Mouse (Mus musculus): ENCODE measurements around the gene Cul7.
A peak's percentile ranks its signal among the peaks of the same experiment; 100 is the strongest.

The Cul7 gene

DNA sequence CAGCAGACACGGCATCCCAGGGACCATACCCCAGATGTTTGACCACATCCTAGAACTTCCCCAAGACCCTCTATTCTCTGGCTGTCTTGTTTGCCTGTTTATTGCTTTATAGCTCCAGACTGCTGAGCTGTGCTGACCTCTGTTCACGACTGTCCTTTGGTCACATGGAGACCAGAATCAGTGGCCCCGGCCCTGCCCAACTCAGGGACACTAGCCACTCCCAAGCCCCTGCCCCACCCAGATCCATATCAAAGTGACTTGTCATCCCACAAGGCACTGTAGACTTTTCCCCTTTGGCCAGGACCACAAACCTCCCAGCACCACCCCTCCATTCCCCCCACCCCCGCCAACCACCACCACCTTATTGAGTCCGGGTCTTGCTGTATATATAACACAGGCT is 49.1 kb downstream of the Cul7 start:
- Histone ChIP-seq H3K27me3 (ENCODE audit: insufficient read depth, low read length) (no peaks in the 10 kb centered on the region), H3K9me3 (ENCODE audit: low read length) (no peaks in the 10 kb centered on the region), H3K4me1 (replicated peaks; ENCODE audit: low read depth, low read length) (peaks cover 82% of the 10 kb centered on the region), H3K4me3 (replicated peaks; ENCODE audit: low read length) (no peak overlapping the region), H3K36me3 (ENCODE audit: insufficient read depth, low read length) (peaks cover 67% of the 10 kb centered on the region)
- TF ChIP-seq NANOG (IDR thresholded peaks at IDR 0.05; ENCODE audit: borderline replicate concordance, low read length): no peak
- no peak for TF ChIP-seq CTCF (conservative IDR thresholded peaks at IDR 0.05; ENCODE audit: low read length)
- TF ChIP-seq POU5F1 (IDR thresholded peaks at IDR 0.05; ENCODE audit: borderline replicate concordance, low read length): no peak

DNA sequence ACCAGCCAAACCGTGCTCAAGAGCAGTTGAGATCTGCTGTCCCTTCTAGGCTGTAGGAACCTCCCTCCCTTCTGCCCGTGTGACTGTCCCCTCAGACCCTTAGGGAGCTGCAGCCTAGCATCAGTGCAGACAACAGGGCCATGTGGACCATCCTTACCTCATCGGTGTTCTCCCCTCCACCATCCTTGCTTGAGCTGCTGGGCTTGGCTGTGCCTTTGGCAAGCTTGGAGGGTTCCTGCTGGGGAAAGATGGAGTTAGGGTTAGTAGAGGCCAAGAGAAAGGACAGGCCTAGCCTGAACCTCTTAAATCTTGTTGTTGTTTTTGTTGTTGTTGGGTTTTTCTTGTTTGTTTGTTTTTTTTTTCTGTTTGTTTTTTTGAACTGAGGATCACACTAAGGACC is 49.8 kb downstream of the Cul7 start:
- peaks cover 76% of the 10 kb centered on the region for H3K4me1 ChIP-seq (replicated peaks; ENCODE audit: low read depth, low read length)
- no peak for TF ChIP-seq CTCF (conservative IDR thresholded peaks at IDR 0.05; ENCODE audit: low read length)
- no peaks in the 10 kb centered on the region for H3K9me3 ChIP-seq (ENCODE audit: low read length)
- H3K27me3 ChIP-seq (ENCODE audit: insufficient read depth, low read length): no peaks in the 10 kb centered on the region
- H3K4me3 ChIP-seq (replicated peaks; ENCODE audit: low read length): no peak overlapping the region
- H3K36me3 ChIP-seq (ENCODE audit: insufficient read depth, low read length): peaks cover 67% of the 10 kb centered on the region

DNA sequence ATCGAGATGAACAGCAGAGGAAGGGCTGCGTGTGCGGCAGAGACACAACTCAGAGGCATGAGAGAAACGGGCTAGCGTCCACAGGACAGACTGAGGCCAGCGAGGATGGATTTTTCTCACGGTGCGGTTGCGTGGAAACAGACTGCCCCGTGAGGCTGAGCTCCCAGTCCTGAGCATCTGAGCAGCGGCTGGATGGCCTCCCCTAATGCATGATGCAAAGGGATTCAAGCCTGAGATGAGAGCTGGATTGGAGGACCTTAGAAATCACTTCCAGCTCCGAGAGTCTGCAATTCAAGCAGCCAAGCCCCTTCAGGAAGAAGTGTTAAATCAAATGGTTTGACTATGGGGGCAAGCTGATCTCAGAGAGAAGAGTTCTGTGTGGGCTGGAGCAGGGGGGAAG is 51.4 kb downstream of the Cul7 start:
- peaks cover 3% of the 10 kb centered on the region; the same call in 1 of the 2 replicates for H3K27me3 ChIP-seq (ENCODE audit: insufficient read depth, low read length)
- TF ChIP-seq CTCF (conservative IDR thresholded peaks at IDR 0.05; ENCODE audit: low read length) (no peak), NANOG (IDR thresholded peaks at IDR 0.05; ENCODE audit: borderline replicate concordance, low read length) (no peak), POU5F1 (IDR thresholded peaks at IDR 0.05; ENCODE audit: borderline replicate concordance, low read length) (no peak)
- peaks cover 77% of the 10 kb centered on the region for H3K4me1 ChIP-seq (replicated peaks; ENCODE audit: low read depth, low read length)
- H3K36me3 ChIP-seq (ENCODE audit: insufficient read depth, low read length): peaks cover 59% of the 10 kb centered on the region
- no peaks in the 10 kb centered on the region for H3K9me3 ChIP-seq (ENCODE audit: low read length)
- H3K4me3 ChIP-seq (replicated peaks; ENCODE audit: low read length): no peak overlapping the region

- H3K9me3 ChIP-seq (ENCODE audit: low read length): no peaks in the 10 kb centered on the region
- no peak overlapping the region for H3K4me3 ChIP-seq (replicated peaks; ENCODE audit: low read length)
- peaks cover 59% of the 10 kb centered on the region for H3K36me3 ChIP-seq (ENCODE audit: insufficient read depth, low read length)
- peaks cover 78% of the 10 kb centered on the region for H3K4me1 ChIP-seq (replicated peaks; ENCODE audit: low read depth, low read length)
- TF ChIP-seq CTCF (conservative IDR thresholded peaks at IDR 0.05; ENCODE audit: low read length): no peak
- no peak for TF ChIP-seq POU5F1 (IDR thresholded peaks at IDR 0.05; ENCODE audit: borderline replicate concordance, low read length)
- no peak for TF ChIP-seq NANOG (IDR thresholded peaks at IDR 0.05; ENCODE audit: borderline replicate concordance, low read length)
- H3K27me3 ChIP-seq (ENCODE audit: insufficient read depth, low read length): peaks cover 9% of the 10 kb centered on the region; the same call in 1 of the 2 replicates
Observed at GRCm38 (mm10) chr17:46702100-46702499, 52.0 kb downstream of the Cul7 start.

DNA sequence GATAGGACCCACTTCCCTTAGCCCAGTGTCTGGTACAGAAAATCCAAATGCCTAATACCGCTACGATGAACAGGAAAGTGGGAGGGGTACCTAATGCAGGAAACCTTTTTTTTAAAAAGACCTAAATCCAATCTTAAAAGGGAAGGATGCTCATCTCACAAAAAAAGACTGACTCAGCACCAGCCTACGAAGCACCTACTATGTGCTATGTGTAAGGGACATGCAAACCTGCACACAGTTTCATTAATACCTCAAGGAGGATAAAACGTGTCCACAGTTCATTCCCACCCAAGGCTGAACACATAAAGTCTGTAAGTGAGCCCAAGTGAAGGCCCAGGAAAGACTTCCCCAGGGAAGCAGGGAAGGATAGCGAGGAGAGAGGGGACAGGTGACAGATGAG is 52.4 kb downstream of the Cul7 start:
- TF ChIP-seq POU5F1 (IDR thresholded peaks at IDR 0.05; ENCODE audit: borderline replicate concordance, low read length) (no peak), NANOG (IDR thresholded peaks at IDR 0.05; ENCODE audit: borderline replicate concordance, low read length) (no peak), CTCF (conservative IDR thresholded peaks at IDR 0.05; ENCODE audit: low read length) (no peak)
- H3K27me3 ChIP-seq (ENCODE audit: insufficient read depth, low read length): peaks cover 10% of the 10 kb centered on the region; the same call in 1 of the 2 replicates
- peaks cover 55% of the 10 kb centered on the region for H3K36me3 ChIP-seq (ENCODE audit: insufficient read depth, low read length)

GRCm38 (mm10) chr17:46703971-46704886 is 54.1 kb downstream of the Cul7 start:
- TF ChIP-seq CTCF (conservative IDR thresholded peaks at IDR 0.05; ENCODE audit: low read length) (no peak), NANOG (IDR thresholded peaks at IDR 0.05; ENCODE audit: borderline replicate concordance, low read length) (no peak)
- no peaks in the 10 kb centered on the region for H3K9me3 ChIP-seq (ENCODE audit: low read length)

More for the DNA sequence above, 52.4 kb downstream of the Cul7 start:
- H3K4me3 ChIP-seq (replicated peaks; ENCODE audit: low read length): no peak overlapping the region
- peaks cover 77% of the 10 kb centered on the region for H3K4me1 ChIP-seq (replicated peaks; ENCODE audit: low read depth, low read length)
- H3K9me3 ChIP-seq (ENCODE audit: low read length): no peaks in the 10 kb centered on the region

DNA sequence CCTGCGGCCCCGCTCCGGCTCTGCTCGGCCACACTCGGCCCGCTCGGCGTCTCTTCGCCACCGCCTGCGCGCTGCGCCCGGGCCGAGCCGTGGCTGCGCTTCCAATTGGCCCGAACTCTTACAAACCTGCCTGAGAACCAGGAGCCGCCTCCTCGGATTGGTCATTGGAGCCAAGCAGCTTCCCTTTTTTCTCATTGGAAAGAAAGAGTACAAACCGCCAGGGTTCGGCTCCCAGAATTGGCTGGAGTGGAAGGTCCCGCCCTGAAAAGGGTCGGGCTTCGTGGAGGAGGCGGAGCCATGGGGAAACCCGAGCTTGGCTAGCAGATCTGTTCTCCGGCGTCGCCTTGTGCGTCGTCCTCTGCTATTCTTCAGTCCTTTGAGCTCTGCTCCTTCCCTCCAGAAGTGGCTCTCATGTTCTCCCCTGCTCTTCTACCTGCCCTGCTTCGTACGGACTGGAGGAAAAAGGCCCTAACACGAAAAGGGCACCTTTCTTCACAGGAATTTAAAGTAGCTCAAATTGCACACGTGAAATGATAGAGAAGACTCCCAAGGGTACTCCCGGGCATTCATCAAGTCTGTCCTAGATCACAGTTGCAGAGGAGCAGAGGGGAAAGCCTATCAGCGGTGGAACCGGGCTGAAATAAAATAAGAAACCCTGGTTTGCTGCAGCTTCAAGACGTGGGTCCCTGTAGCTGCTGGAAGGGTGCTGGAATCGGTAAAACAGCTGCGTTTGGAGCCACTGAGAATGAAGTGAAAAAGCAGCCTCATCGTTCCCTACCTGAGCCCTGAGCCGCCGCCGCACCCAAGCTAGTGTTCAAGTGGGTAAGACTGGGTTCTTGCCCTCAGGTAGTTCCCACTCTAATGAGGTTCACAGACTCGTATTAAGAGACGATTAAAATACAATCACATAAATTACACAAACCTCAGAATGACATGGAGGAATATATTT is 55.0 kb downstream of the Cul7 start, which contains the start of gene Ppp2r5d:
TSS of gene Ppp2r5d (minus strand) at position 225 of the 949 bp plus-strand sequence.
- TF ChIP-seq POU5F1 (IDR thresholded peaks at IDR 0.05; ENCODE audit: borderline replicate concordance, low read length): no peak
- TF ChIP-seq NANOG (IDR thresholded peaks at IDR 0.05; ENCODE audit: borderline replicate concordance, low read length): no peak
- TF ChIP-seq CTCF (conservative IDR thresholded peaks at IDR 0.05; ENCODE audit: low read length): no peak
- Histone ChIP-seq H3K4me1 (replicated peaks; ENCODE audit: low read depth, low read length) (peaks cover 56% of the 10 kb centered on the region), H3K9me3 (ENCODE audit: low read length) (no peaks in the 10 kb centered on the region), H3K27me3 (ENCODE audit: insufficient read depth, low read length) (peaks cover 10% of the 10 kb centered on the region; the same call in 1 of the 2 replicates), H3K4me3 (replicated peaks; ENCODE audit: low read length) (peak within 1 kb of the TSS; percentile 99), H3K36me3 (ENCODE audit: insufficient read depth, low read length) (peaks cover 30% of the 10 kb centered on the region)

More at GRCm38 (mm10) chr17:46703971-46704886, 54.1 kb downstream of the Cul7 start:
- Histone ChIP-seq H3K27me3 (ENCODE audit: insufficient read depth, low read length) (peaks cover 10% of the 10 kb centered on the region; the same call in 1 of the 2 replicates), H3K36me3 (ENCODE audit: insufficient read depth, low read length) (peaks cover 39% of the 10 kb centered on the region), H3K4me3 (replicated peaks; ENCODE audit: low read length) (peak overlapping the region; percentile 99), H3K4me1 (replicated peaks; ENCODE audit: low read depth, low read length) (peaks cover 63% of the 10 kb centered on the region)
